Comparison of ENCODE assay signal across 24 mouse cellular contexts in genomic region chr13:40061281-40061680, GRCm38 (mm10).
DNase-seq lines count a peak whose midpoint lies in the region; ATAC-seq and TF ChIP-seq lines count a peak whose summit lies in the region.
"Had no signal": no experiment of that assay in that cellular context is flagged by ENCODE, and none has a peak within 500 bp of the region (broad histone marks: within the 10 kb centered on the region; RNA-seq: fewer than 3 reads in every experiment).

No protein-coding gene starts in this region.

- no peak overlapping the region for H3K4me3 ChIP-seq in intestine, postnatal 0 days (ENCODE audit: low read depth, low read length)
- H3K4me3 ChIP-seq: forebrain, embryonic 13.5 days; gastrocnemius, adult 2 months; heart, embryonic 12.5 days; limb, embryonic 10.5 days; lung, embryonic 15.5 days; neural tube, embryonic 15.5 days had no signal

- no peaks in the 10 kb centered on the region for H3K9me3 ChIP-seq in intestine, postnatal 0 days (ENCODE audit: control insufficient read depth)
- H3K9me3 ChIP-seq: forebrain, embryonic 13.5 days; heart, embryonic 12.5 days; limb, embryonic 10.5 days; lung, embryonic 15.5 days; neural tube, embryonic 15.5 days had no signal

- no peak overlapping the region for H3K9ac ChIP-seq in intestine, postnatal 0 days (ENCODE audit: low read depth, low read length)
- H3K9ac ChIP-seq: forebrain, embryonic 13.5 days; heart, embryonic 12.5 days; lung, embryonic 15.5 days; neural tube, embryonic 15.5 days had no signal

- H3K27ac ChIP-seq in intestine, postnatal 0 days (ENCODE audit: low read depth, low read length) = no peak overlapping the region
- H3K27ac ChIP-seq: forebrain, embryonic 13.5 days; gastrocnemius, adult 2 months; limb, embryonic 10.5 days; lung, embryonic 15.5 days; macrophage; neural tube, embryonic 15.5 days; stomach, postnatal 0 days had no signal

- 89% methylated on average over 5 of the region's 5 CpGs for WGBS in intestine, postnatal 0 days

- no peaks in the 10 kb centered on the region for H3K36me3 ChIP-seq in intestine, postnatal 0 days (ENCODE audit: control insufficient read depth, insufficient read depth)
- H3K36me3 ChIP-seq: heart, embryonic 12.5 days; limb, embryonic 10.5 days; lung, embryonic 15.5 days; neural tube, embryonic 15.5 days had no signal

- no peaks in the 10 kb centered on the region for H3K27me3 ChIP-seq in intestine, postnatal 0 days (replicated peaks; ENCODE audit: control insufficient read depth, insufficient read depth, low read length)
- H3K27me3 ChIP-seq: forebrain, embryonic 13.5 days; heart, embryonic 12.5 days; lung, embryonic 15.5 days; neural tube, embryonic 15.5 days had no signal

- ATAC-seq in intestine, postnatal 0 days = no peak
- no peak for ATAC-seq in frontal cortex, adult (ENCODE audit: low TSS enrichment)
- ATAC-seq: activated CD4-positive, CD25-positive, alpha-beta regulatory T cell, adult 4 months; forebrain, embryonic 13.5 days had no signal

- DNase-seq in gastrocnemius, postnatal 10 days = peak; percentile 2
- no peak for DNase-seq in gastrocnemius, adult 18-20 months (ENCODE audit: low spot score)
- DNase-seq in 3T3-L1 (ENCODE audit: low read depth, low spot score) = peak; percentile 50
- DNase-seq in cerebellum, adult 11-12 months = peak; percentile 91
- peak; percentile 80 to 82 for DNase-seq in cerebellum, postnatal 25 days
- no peak for DNase-seq in testis, postnatal 14 days (ENCODE audit: low spot score)
- DNase-seq: gastrocnemius, adult 2 months; kidney, adult 9 months; kidney, postnatal 4 days; layer of hippocampus, postnatal 36 days; right cerebral cortex, postnatal 25 days; thymus, postnatal 14 days had no signal

- no peaks in the 10 kb centered on the region for H3K4me1 ChIP-seq in intestine, postnatal 0 days (replicated peaks; ENCODE audit: control insufficient read depth, insufficient read depth, low read length)
- H3K4me1 ChIP-seq: forebrain, embryonic 13.5 days; heart, embryonic 12.5 days; limb, embryonic 10.5 days; lung, embryonic 15.5 days; neural tube, embryonic 15.5 days had no signal

- H3K4me2 ChIP-seq in intestine, postnatal 0 days (replicated peaks; ENCODE audit: low read depth) = no peak overlapping the region
- H3K4me2 ChIP-seq: forebrain, embryonic 13.5 days; heart, embryonic 12.5 days; liver, embryonic 11.5 days; lung, embryonic 15.5 days; midbrain, embryonic 11.5 days; neural tube, embryonic 15.5 days had no signal

- no peak for TF ChIP-seq CTCF in intestine, postnatal 0 days (IDR thresholded peaks at IDR 0.05; ENCODE audit: low read depth)

Comparison
In these comparisons a context has a peak if more than half of its experiments do, and no peak if none do; other contexts are left out.
1. DNase-seq: peak in gastrocnemius, postnatal 10 days (single experiment), 3T3-L1 (single experiment), cerebellum, adult 11-12 months (single experiment) and cerebellum, postnatal 25 days (2 of 2); none in gastrocnemius, adult 18-20 months (single experiment) and testis, postnatal 14 days (single experiment).